Mouse (Mus musculus): ENCODE measurements around the gene Duox1. TPM values are rescaled to one million over a fixed set of nuclear protein-coding genes. Genes with fewer than 3 reads are reported as not detected.
"Not testable (repeated sequence)": the region's sequence is repeated elsewhere in the genome, so short reads cannot be mapped to it uniquely, and the experiment has no call there.

Duox1 gene
- polyA plus RNA-seq, 1 experiment = not detected

DNA sequence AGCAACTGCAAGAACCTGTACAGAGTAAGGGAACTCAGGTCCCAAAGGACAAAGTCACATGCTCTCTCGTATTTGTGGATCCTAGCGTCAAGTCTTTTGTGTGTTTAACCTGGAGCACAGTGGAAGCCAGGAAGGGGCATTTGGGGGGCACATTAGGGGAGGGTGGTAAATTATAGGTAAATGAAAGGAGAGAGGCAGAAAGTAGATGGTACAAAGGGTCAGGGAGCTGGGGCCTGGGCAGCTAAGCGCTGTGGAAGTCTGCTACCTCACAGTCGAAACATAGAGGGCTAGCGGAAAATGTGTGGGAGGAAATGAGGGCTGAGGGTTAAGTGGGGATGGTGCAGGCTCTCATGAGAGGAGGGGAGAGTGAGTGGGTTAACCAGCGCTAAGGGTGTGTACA, 66.6 kb downstream of the Duox1 start:
- TF ChIP-seq POLR2A (IDR thresholded peaks at IDR 0.05; ENCODE audit: borderline replicate concordance, control insufficient read depth, low read depth, low read length) = no peak
- no peak for TF ChIP-seq CTCF (IDR thresholded peaks at IDR 0.05; ENCODE audit: control insufficient read depth, insufficient read depth, low read length)
- 60% methylated on average over 6 of the region's 6 CpGs for WGBS
- no peaks in the 10 kb centered on the region for H3K4me1 ChIP-seq (ENCODE audit: control insufficient read depth, insufficient read depth, low read length)
- H3K27ac ChIP-seq (ENCODE audit: control insufficient read depth, insufficient read depth, low read depth, low read length, poor library complexity) = no peak overlapping the region
- H3K4me3 ChIP-seq (replicated peaks; ENCODE audit: control insufficient read depth, low read depth, low read length) = no peak overlapping the region

DNA sequence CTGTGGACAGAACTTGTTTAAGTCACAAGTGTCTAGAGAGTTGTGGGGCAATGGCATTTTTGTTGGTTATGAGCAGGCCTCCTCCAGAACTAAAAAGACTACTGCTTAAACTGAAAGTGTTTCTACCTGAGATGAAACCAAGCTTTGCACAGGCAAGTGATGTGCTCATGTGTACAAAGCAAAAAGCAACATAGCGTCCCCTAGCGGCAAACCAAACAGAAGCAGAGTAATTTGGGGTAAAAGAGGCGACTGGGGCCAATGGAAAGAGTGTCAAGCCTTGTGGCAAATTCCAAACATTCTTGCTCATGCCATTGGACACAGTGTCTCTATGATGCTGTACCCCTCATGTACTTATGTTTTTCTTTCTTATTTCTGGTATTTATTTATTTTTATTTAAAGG, 69.6 kb downstream of the Duox1 start:
- H3K4me1 ChIP-seq (ENCODE audit: control insufficient read depth, insufficient read depth, low read length) = no peaks in the 10 kb centered on the region
- TF ChIP-seq POLR2A (IDR thresholded peaks at IDR 0.05; ENCODE audit: borderline replicate concordance, control insufficient read depth, low read depth, low read length) (no peak), CTCF (IDR thresholded peaks at IDR 0.05; ENCODE audit: control insufficient read depth, insufficient read depth, low read length) (no peak)
- 48% methylated on average over 3 of the region's 3 CpGs for WGBS
- H3K4me3 ChIP-seq (replicated peaks; ENCODE audit: control insufficient read depth, low read depth, low read length) = no peak overlapping the region
- H3K27ac ChIP-seq (ENCODE audit: control insufficient read depth, insufficient read depth, low read depth, low read length, poor library complexity) = no peak overlapping the region

DNA sequence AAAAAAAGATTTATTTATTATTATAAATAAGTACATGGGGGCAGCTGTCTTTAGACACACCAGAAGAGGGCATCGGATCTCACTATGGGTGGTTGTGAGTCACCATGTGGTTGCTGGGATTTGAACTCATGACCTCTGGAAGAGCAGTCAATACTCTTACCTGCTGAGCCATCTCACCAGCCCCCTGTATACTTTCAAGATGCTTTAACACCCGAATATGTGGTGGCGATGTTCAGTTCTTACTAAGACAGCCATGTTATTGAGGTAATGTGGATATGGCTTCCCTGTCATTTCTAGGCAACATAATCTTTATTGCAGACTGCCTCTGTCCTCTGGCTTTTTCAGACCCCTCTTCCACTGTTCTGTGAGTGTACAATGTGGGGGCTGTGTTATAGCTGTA, 71.7 kb downstream of the Duox1 start:
- 84% methylated on average over 3 of the region's 3 CpGs for WGBS
- not testable (repeated sequence) for H3K4me3 ChIP-seq (replicated peaks; ENCODE audit: control insufficient read depth, low read depth, low read length); H3K4me1 ChIP-seq (ENCODE audit: control insufficient read depth, insufficient read depth, low read length); H3K27ac ChIP-seq (ENCODE audit: control insufficient read depth, insufficient read depth, low read depth, low read length, poor library complexity)

GRCm38 (mm10) chr2:122396150-122396549, 80.7 kb downstream of the Duox1 start:
- H3K4me3 ChIP-seq (replicated peaks; ENCODE audit: control insufficient read depth, low read depth, low read length) = no peak overlapping the region
- no peak for TF ChIP-seq POLR2A (IDR thresholded peaks at IDR 0.05; ENCODE audit: borderline replicate concordance, control insufficient read depth, low read depth, low read length)
- TF ChIP-seq CTCF (IDR thresholded peaks at IDR 0.05; ENCODE audit: control insufficient read depth, insufficient read depth, low read length) = no peak
- WGBS = 82% methylated on average over 1 of the region's 1 CpGs
- H3K4me1 ChIP-seq (ENCODE audit: control insufficient read depth, insufficient read depth, low read length) = no peaks in the 10 kb centered on the region; the same call in 1 of the 2 replicates
- H3K27ac ChIP-seq (ENCODE audit: control insufficient read depth, insufficient read depth, low read depth, low read length, poor library complexity) = no peak overlapping the region

Other genes starting within 250 kb of the Duox1 start
- gene Spg11, start 197.3 kb upstream of the Duox1 start, polyA plus RNA-seq (2011; ENCODE audit: insufficient read depth, insufficient read length, low replicate concordance, missing spikeins) = 1.7 and 6.3 TPM in 2 replicates
- 485 and 609 TPM in 2 replicates for gene B2m, start 168.0 kb upstream of the Duox1 start, polyA plus RNA-seq (2011; ENCODE audit: insufficient read depth, insufficient read length, low replicate concordance, missing spikeins)
- not detected in 2 replicates for gene Trim69, start 155.0 kb upstream of the Duox1 start, polyA plus RNA-seq (2011; ENCODE audit: insufficient read depth, insufficient read length, low replicate concordance, missing spikeins)
- not detected in 2 replicates for gene Patl2, start 129.5 kb upstream of the Duox1 start, polyA plus RNA-seq (2011; ENCODE audit: insufficient read depth, insufficient read length, low replicate concordance, missing spikeins)
- gene Terb2, start 129.4 kb upstream of the Duox1 start, polyA plus RNA-seq (2011; ENCODE audit: insufficient read depth, insufficient read length, low replicate concordance, missing spikeins) = not detected in 2 replicates
- gene Sord, start 80.9 kb upstream of the Duox1 start, polyA plus RNA-seq (2011; ENCODE audit: insufficient read depth, insufficient read length, low replicate concordance, missing spikeins) = 39.9 and 72.6 TPM in 2 replicates
- not detected in 2 replicates for gene Duox2, start 17.2 kb upstream of the Duox1 start, polyA plus RNA-seq (2011; ENCODE audit: insufficient read depth, insufficient read length, low replicate concordance, missing spikeins)
- gene Duoxa2, start 16.8 kb upstream of the Duox1 start, polyA plus RNA-seq (2011; ENCODE audit: insufficient read depth, insufficient read length, low replicate concordance, missing spikeins) = not detected in 2 replicates
- gene Duoxa1, start 1.9 kb upstream of the Duox1 start, polyA plus RNA-seq (2011; ENCODE audit: insufficient read depth, insufficient read length, low replicate concordance, missing spikeins) = not detected in 2 replicates
- gene Shf, start 53.5 kb downstream of the Duox1 start, polyA plus RNA-seq (2011; ENCODE audit: insufficient read depth, insufficient read length, low replicate concordance, missing spikeins) = 9.6 and 14.7 TPM in 2 replicates
- 12.7 and 25.8 TPM in 2 replicates for gene Slc28a2, start 110.8 kb downstream of the Duox1 start, polyA plus RNA-seq (2011; ENCODE audit: insufficient read depth, insufficient read length, low replicate concordance, missing spikeins)
- 0.41 TPM in 1 of 2 replicates, not detected in the other for gene Gm14085, start 169.3 kb downstream of the Duox1 start, polyA plus RNA-seq (2011; ENCODE audit: insufficient read depth, insufficient read length, low replicate concordance, missing spikeins)

Data from bone marrow, adult 2 months (tissue).